In the genomic region with DNA sequence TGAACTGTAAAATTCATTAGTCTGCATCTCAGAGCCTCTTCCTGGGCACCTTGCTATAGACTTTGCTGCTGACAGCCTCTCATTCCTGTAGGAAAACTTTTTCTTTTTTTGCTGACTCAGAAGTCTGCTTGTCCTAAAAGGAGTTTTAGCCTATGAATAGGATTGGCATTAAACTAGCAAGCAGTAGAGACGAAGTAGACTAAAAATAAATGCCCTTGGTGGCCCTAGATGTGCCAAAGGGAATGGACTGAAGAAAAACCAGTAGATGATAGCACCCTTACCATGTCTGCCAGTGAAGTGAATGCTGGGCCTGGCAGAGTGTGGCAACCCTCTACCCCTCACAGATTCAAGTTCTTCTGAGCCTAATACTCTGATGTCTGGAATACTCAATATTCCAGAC, we compare ENCODE assay signal across 22 mouse cellular contexts. TPM values are rescaled to one million over a fixed set of nuclear protein-coding genes. Genes with fewer than 3 reads are reported as not detected.
A peak's percentile ranks its signal among the peaks of the same experiment; 100 is the strongest.
DNase-seq lines count a peak whose midpoint lies in the region; ATAC-seq and TF ChIP-seq lines count a peak whose summit lies in the region.
"Had no signal": no experiment of that assay in that cellular context is flagged by ENCODE, and none has a peak within 500 bp of the region (broad histone marks: within the 10 kb centered on the region; RNA-seq: fewer than 3 reads in every experiment).

No protein-coding gene starts in this region.

- no peaks in the 10 kb centered on the region for H3K9me3 ChIP-seq in heart, embryonic 10.5 days
- H3K9me3 ChIP-seq in kidney, embryonic 15.5 days (replicated peaks), result no peaks in the 10 kb centered on the region
- no peaks in the 10 kb centered on the region for H3K9me3 ChIP-seq in heart, embryonic 16.5 days (replicated peaks; ENCODE audit: control insufficient read depth, low read length)
- no peaks in the 10 kb centered on the region for H3K9me3 ChIP-seq in intestine, embryonic 15.5 days
- H3K9me3 ChIP-seq: forebrain, embryonic 10.5 days; hindbrain, embryonic 12.5 days; limb, embryonic 12.5 days; midbrain, embryonic 12.5 days had no signal

- no peak for ATAC-seq in kidney, embryonic 15.5 days (replicated peaks; ENCODE audit: low FRiP score)
- ATAC-seq in heart, embryonic 16.5 days (replicated peaks; ENCODE audit: extremely low read depth, insufficient read depth, low FRiP score), result no peak
- ATAC-seq in intestine, embryonic 15.5 days, result no peak
- ATAC-seq: forebrain, embryonic 16.5 days; liver, postnatal 0 days; lung, postnatal 0 days had no signal

- H3K4me3 ChIP-seq in heart, embryonic 10.5 days, result no peak overlapping the region
- no peak overlapping the region for H3K4me3 ChIP-seq in kidney, adult 2 months (ENCODE audit: insufficient read depth, low read depth, low read length)
- no peak overlapping the region for H3K4me3 ChIP-seq in kidney, embryonic 15.5 days (replicated peaks)
- H3K4me3 ChIP-seq in heart, embryonic 16.5 days (ENCODE audit: low read length), result no peak overlapping the region
- H3K4me3 ChIP-seq in intestine, embryonic 15.5 days (replicated peaks), result no peak overlapping the region
- H3K4me3 ChIP-seq: forebrain, embryonic 10.5 days; hindbrain, embryonic 12.5 days; limb, embryonic 12.5 days; midbrain, embryonic 12.5 days had no signal

- TF ChIP-seq POLR2A in kidney, adult 2 months (IDR thresholded peaks at IDR 0.05; ENCODE audit: low read depth, low read length), result no peak

- DNase-seq in heart, adult 11 months, result peak; percentile 90
- no peak for DNase-seq in heart, embryonic 10.5 days (ENCODE audit: low spot score)
- peak; percentile 13 for DNase-seq in kidney, adult 2 months
- peak; percentile 61 for DNase-seq in adipocyte (ENCODE audit: low spot score)
- DNase-seq in embryo, embryonic 10.5 days (ENCODE audit: low spot score), result no peak
- DNase-seq: adrenal gland, postnatal 10 days; cerebellum, adult 8-10 months; cerebellum, postnatal 36 days; kidney, adult 18-20 months; kidney, postnatal 10 days; liver, postnatal 0 days had no signal

- 54% methylated on average over 1 of the region's 1 CpGs for WGBS in heart, embryonic 10.5 days
- 25% methylated on average over 1 of the region's 1 CpGs for WGBS in kidney, adult 2 months
- 63% methylated on average over 1 of the region's 1 CpGs for WGBS in kidney, embryonic 15.5 days
- WGBS in heart, embryonic 16.5 days, result 17% methylated on average over 1 of the region's 1 CpGs
- WGBS in intestine, embryonic 15.5 days, result 63% methylated on average over 1 of the region's 1 CpGs

- H3K4me1 ChIP-seq in heart, embryonic 10.5 days, result no peaks in the 10 kb centered on the region
- H3K4me1 ChIP-seq in kidney, adult 2 months (ENCODE audit: control insufficient read depth, insufficient read depth, low read length), result peaks cover 30% of the 10 kb centered on the region
- H3K4me1 ChIP-seq in kidney, embryonic 15.5 days, result peaks cover 33% of the 10 kb centered on the region
- H3K4me1 ChIP-seq in heart, embryonic 16.5 days (ENCODE audit: control insufficient read depth, insufficient read depth, low read length), result peaks cover 40% of the 10 kb centered on the region
- H3K4me1 ChIP-seq in intestine, embryonic 15.5 days (replicated peaks), result no peaks in the 10 kb centered on the region
- H3K4me1 ChIP-seq: limb, embryonic 12.5 days; midbrain, embryonic 12.5 days had no signal

- H3K27me3 ChIP-seq in heart, embryonic 10.5 days (ENCODE audit: insufficient read depth, poor library complexity, severe bottlenecking), result peaks cover 4% of the 10 kb centered on the region; the same call in 1 of the 2 replicates
- no peaks in the 10 kb centered on the region for H3K27me3 ChIP-seq in kidney, adult 2 months (replicated peaks; ENCODE audit: control insufficient read depth, insufficient read depth, low read length)
- H3K27me3 ChIP-seq in kidney, embryonic 15.5 days, result no peaks in the 10 kb centered on the region
- H3K27me3 ChIP-seq in heart, embryonic 16.5 days (ENCODE audit: control insufficient read depth, insufficient read depth, low read length), result no peaks in the 10 kb centered on the region
- no peaks in the 10 kb centered on the region for H3K27me3 ChIP-seq in intestine, embryonic 15.5 days (replicated peaks)
- H3K27me3 ChIP-seq: hindbrain, embryonic 12.5 days; midbrain, embryonic 12.5 days had no signal

- H3K36me3 ChIP-seq in heart, embryonic 10.5 days, result no peaks in the 10 kb centered on the region
- no peaks in the 10 kb centered on the region for H3K36me3 ChIP-seq in kidney, adult 2 months (ENCODE audit: control insufficient read depth, insufficient read depth, low read length)
- H3K36me3 ChIP-seq in kidney, embryonic 15.5 days, result no peaks in the 10 kb centered on the region
- no peaks in the 10 kb centered on the region for H3K36me3 ChIP-seq in heart, embryonic 16.5 days (ENCODE audit: control insufficient read depth, insufficient read depth)
- H3K36me3 ChIP-seq in intestine, embryonic 15.5 days, result no peaks in the 10 kb centered on the region
- H3K36me3 ChIP-seq: forebrain, embryonic 10.5 days; hindbrain, embryonic 12.5 days; limb, embryonic 12.5 days; midbrain, embryonic 12.5 days had no signal

- H3K9ac ChIP-seq in kidney, embryonic 15.5 days, result no peak overlapping the region
- no peak overlapping the region for H3K9ac ChIP-seq in heart, embryonic 16.5 days (ENCODE audit: low read length)
- H3K9ac ChIP-seq in intestine, embryonic 15.5 days, result no peak overlapping the region
- H3K9ac ChIP-seq: hindbrain, embryonic 12.5 days; limb, embryonic 12.5 days; liver, postnatal 0 days; midbrain, embryonic 12.5 days had no signal

- TF ChIP-seq CTCF in kidney, adult 2 months (conservative IDR thresholded peaks at IDR 0.05; ENCODE audit: insufficient read depth, insufficient read length, low read depth, low read length), result no peak

- no peak overlapping the region for H3K4me2 ChIP-seq in kidney, embryonic 15.5 days
- H3K4me2 ChIP-seq in heart, embryonic 16.5 days (ENCODE audit: low read depth, low read length), result peak overlapping the region; percentile 30
- H3K4me2 ChIP-seq in intestine, embryonic 15.5 days (replicated peaks), result no peak overlapping the region
- H3K4me2 ChIP-seq: hindbrain, embryonic 12.5 days; limb, embryonic 12.5 days; liver, embryonic 11.5 days; midbrain, embryonic 12.5 days had no signal

- H3K27ac ChIP-seq in heart, embryonic 10.5 days, result no peak overlapping the region
- H3K27ac ChIP-seq in kidney, adult 2 months (ENCODE audit: insufficient read depth, low read depth, low read length), result no peak overlapping the region
- H3K27ac ChIP-seq in kidney, embryonic 15.5 days, result no peak overlapping the region
- H3K27ac ChIP-seq in heart, embryonic 16.5 days (ENCODE audit: low read length), result peak overlapping the region; percentile 81
- no peak overlapping the region for H3K27ac ChIP-seq in intestine, embryonic 15.5 days
- H3K27ac ChIP-seq: forebrain, embryonic 10.5 days; hindbrain, embryonic 12.5 days; limb, embryonic 12.5 days; midbrain, embryonic 12.5 days; stomach, postnatal 0 days had no signal

RNA-seq across cellular contexts. Expression of a gene that starts 8.1 kb away (rescaled TPM):
- 8.9 and 11.6 TPM in 2 replicates for polyA plus RNA-seq in heart, embryonic 10.5 days (2016; fragmentation: Nextera tagmentation; extraction: Ambion mirVana)
- 31.2 and 43.6 TPM in 2 replicates for polyA plus RNA-seq in kidney, adult 2 months (2012; rRNA removed)
- 30.9 and 31.8 TPM in 2 replicates for polyA plus RNA-seq in kidney, embryonic 15.5 days (2015; fragmentation: Nextera tagmentation; extraction: Ambion mirVana)
- 32.5 and 38.7 TPM in 2 replicates for polyA plus RNA-seq in heart, embryonic 16.5 days (2015; fragmentation: Nextera tagmentation; extraction: Ambion mirVana)
- polyA plus RNA-seq in intestine, embryonic 15.5 days (2015; fragmentation: Nextera tagmentation; extraction: Ambion mirVana), result 5.9 and 6.7 TPM in 2 replicates

Comparison
In these comparisons a context has a peak if more than half of its experiments do, and no peak if none do; other contexts are left out.
1. DNase-seq: peak in heart, adult 11 months (single experiment), kidney, adult 2 months (single experiment) and adipocyte (single experiment); none in heart, embryonic 10.5 days (single experiment) and embryo, embryonic 10.5 days (single experiment).